Mouse (Mus musculus): ENCODE results near the gene Hnrnph3. TPM values are rescaled to one million over a fixed set of nuclear protein-coding genes. Genes with fewer than 3 reads are reported as not detected.

Hnrnph3 gene
- total RNA-seq, 2 experiments from 2014 or later, result 28.9 to 46.0 TPM

- ATAC-seq (replicated peaks; ENCODE audit: low FRiP score, poor library complexity, severe bottlenecking), result no peak
Measured at GRCm38 (mm10) chr10:63003252-63003651, 20.8 kb downstream of the Hnrnph3 start.

- ATAC-seq (replicated peaks; ENCODE audit: low FRiP score, poor library complexity, severe bottlenecking), result peak; percentile 96
Measured at GRCm38 (mm10) chr10:63000584-63000983, 23.4 kb downstream of the Hnrnph3 start.

GRCm38 (mm10) chr10:62993991-62994390 lies 30.0 kb downstream of the Hnrnph3 start:
- ATAC-seq (replicated peaks; ENCODE audit: low FRiP score, poor library complexity, severe bottlenecking), result no peak

- ATAC-seq (replicated peaks; ENCODE audit: low FRiP score, poor library complexity, severe bottlenecking), result no peak
Measured at GRCm38 (mm10) chr10:62990636-62991035, 33.4 kb downstream of the Hnrnph3 start.

GRCm38 (mm10) chr10:62987341-62987740 lies 36.7 kb downstream of the Hnrnph3 start:
- ATAC-seq (replicated peaks; ENCODE audit: low FRiP score, poor library complexity, severe bottlenecking), result peak; percentile 58; the same call in 1 of the 2 replicates

GRCm38 (mm10) chr10:62984495-62984894 lies 39.5 kb downstream of the Hnrnph3 start:
- ATAC-seq (replicated peaks; ENCODE audit: low FRiP score, poor library complexity, severe bottlenecking), result no peak

GRCm38 (mm10) chr10:62984072-62984471 lies 39.9 kb downstream of the Hnrnph3 start:
- no peak for ATAC-seq (replicated peaks; ENCODE audit: low FRiP score, poor library complexity, severe bottlenecking)

- peak; percentile 60 for ATAC-seq (replicated peaks; ENCODE audit: low FRiP score, poor library complexity, severe bottlenecking)
Measured at GRCm38 (mm10) chr10:62980039-62980954, 43.7 kb downstream of the Hnrnph3 start, which contains the start of gene Rufy2. Rufy2 (plus strand) TSS chr10:62980223.

- ATAC-seq (replicated peaks; ENCODE audit: low FRiP score, poor library complexity, severe bottlenecking), result no peak
Measured at GRCm38 (mm10) chr10:62979667-62980038, 44.4 kb downstream of the Hnrnph3 start.

GRCm38 (mm10) chr10:62971821-62972220 lies 52.2 kb downstream of the Hnrnph3 start:
- ATAC-seq (replicated peaks; ENCODE audit: low FRiP score, poor library complexity, severe bottlenecking), result no peak

- no peak for ATAC-seq (replicated peaks; ENCODE audit: low FRiP score, poor library complexity, severe bottlenecking)
Measured at GRCm38 (mm10) chr10:62966291-62966690, 57.7 kb downstream of the Hnrnph3 start.

- no peak for ATAC-seq (replicated peaks; ENCODE audit: low FRiP score, poor library complexity, severe bottlenecking)
Measured at GRCm38 (mm10) chr10:62965796-62966195, 58.2 kb downstream of the Hnrnph3 start.

Other genes starting within 250 kb of the Hnrnph3 start
- 110 and 114 TPM in 2 replicates for gene Ccar1, start 231.9 kb downstream of the Hnrnph3 start, total RNA-seq (2015; ENCODE audit: low replicate concordance)
- 126 and 172 TPM in 2 replicates for gene Ccar1, start 231.9 kb downstream of the Hnrnph3 start, total RNA-seq (2017; ENCODE audit: low replicate concordance)
- gene Tet1, start 115.2 kb downstream of the Hnrnph3 start, total RNA-seq (2015; ENCODE audit: low replicate concordance), result 2.2 and 6.7 TPM in 2 replicates
- gene Tet1, start 115.2 kb downstream of the Hnrnph3 start, total RNA-seq (2017; ENCODE audit: low replicate concordance), result 0.39 and 0.76 TPM in 2 replicates
- gene Slc25a16, start 103.6 kb downstream of the Hnrnph3 start, total RNA-seq (2015; ENCODE audit: low replicate concordance), result 9.6 and 15.5 TPM in 2 replicates
- 9.1 and 19.9 TPM in 2 replicates for gene Slc25a16, start 103.6 kb downstream of the Hnrnph3 start, total RNA-seq (2017; ENCODE audit: low replicate concordance)
- gene Dna2, start 77.2 kb downstream of the Hnrnph3 start, total RNA-seq (2015; ENCODE audit: low replicate concordance), result 41.9 and 47.2 TPM in 2 replicates
- gene Dna2, start 77.2 kb downstream of the Hnrnph3 start, total RNA-seq (2017; ENCODE audit: low replicate concordance), result 45.7 and 49.2 TPM in 2 replicates
- 1.4 and 3.8 TPM in 2 replicates for gene Rufy2, start 44.0 kb downstream of the Hnrnph3 start, total RNA-seq (2015; ENCODE audit: low replicate concordance)
- gene Rufy2, start 44.0 kb downstream of the Hnrnph3 start, total RNA-seq (2017; ENCODE audit: low replicate concordance), result 1.7 and 2.2 TPM in 2 replicates
- gene Pbld2, start 98 bp upstream of the Hnrnph3 start, total RNA-seq (2015; ENCODE audit: low replicate concordance), result not detected in 2 replicates
- not detected in 2 replicates for gene Pbld2, start 98 bp upstream of the Hnrnph3 start, total RNA-seq (2017; ENCODE audit: low replicate concordance)
- not detected in 2 replicates for gene Pbld1, start 35.9 kb upstream of the Hnrnph3 start, total RNA-seq (2015; ENCODE audit: low replicate concordance)
- 0.13 TPM in 1 of 2 replicates, not detected in the other for gene Pbld1, start 35.9 kb upstream of the Hnrnph3 start, total RNA-seq (2017; ENCODE audit: low replicate concordance)
- gene Atoh7, start 75.4 kb upstream of the Hnrnph3 start, total RNA-seq (2015; ENCODE audit: low replicate concordance), result not detected in 2 replicates
- gene Atoh7, start 75.4 kb upstream of the Hnrnph3 start, total RNA-seq (2017; ENCODE audit: low replicate concordance), result not detected in 2 replicates
- gene Mypn, start 179.7 kb upstream of the Hnrnph3 start, total RNA-seq (2015; ENCODE audit: low replicate concordance), result 1.1 TPM in 1 of 2 replicates, not detected in the other
- 1.1 TPM in 1 of 2 replicates, not detected in the other for gene Mypn, start 179.7 kb upstream of the Hnrnph3 start, total RNA-seq (2017; ENCODE audit: low replicate concordance)
- 106 and 130 TPM in 2 replicates for gene Herc4, start 219.6 kb upstream of the Hnrnph3 start, total RNA-seq (2015; ENCODE audit: low replicate concordance)
- 96.5 and 100 TPM in 2 replicates for gene Herc4, start 219.6 kb upstream of the Hnrnph3 start, total RNA-seq (2017; ENCODE audit: low replicate concordance)

Data from erythroid progenitor cell, adult 5-6 weeks (primary cell).